Mouse (Mus musculus): ENCODE measurements around the gene Insr.
"Not testable (repeated sequence)": the region's sequence is repeated elsewhere in the genome, so short reads cannot be mapped to it uniquely, and the experiment has no call there.

The Insr gene

GRCm38 (mm10) chr8:3232601-3233000, 46.8 kb downstream of the Insr start:
- DNase-seq (ENCODE audit: inconsistent ontology term): no peak

- no peak for DNase-seq (ENCODE audit: inconsistent ontology term)
Measured at GRCm38 (mm10) chr8:3230118-3231060, 49.0 kb downstream of the Insr start.

- DNase-seq (ENCODE audit: inconsistent ontology term): no peak
Measured at GRCm38 (mm10) chr8:3227423-3227822, 52.0 kb downstream of the Insr start.

DNA sequence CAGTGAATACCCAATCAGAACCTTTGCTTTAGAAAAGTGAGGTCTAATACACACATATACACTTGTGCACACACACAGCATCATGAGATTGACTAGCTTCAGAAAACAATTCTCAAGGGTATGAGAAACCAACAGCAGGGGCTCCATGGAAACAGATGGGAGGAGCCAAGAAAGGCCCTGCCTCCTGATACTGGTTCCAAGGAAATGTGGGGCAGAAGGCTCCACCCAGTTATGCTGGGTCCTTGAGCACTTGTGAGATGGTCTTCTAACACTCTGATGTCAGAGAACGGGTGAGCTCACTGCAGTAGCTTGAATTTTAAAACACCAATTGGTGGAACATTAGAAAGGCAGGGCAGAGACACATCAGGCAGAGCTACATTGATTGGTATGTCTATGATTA, 53.7 kb downstream of the Insr start:
- no peak for DNase-seq (ENCODE audit: inconsistent ontology term)

DNA sequence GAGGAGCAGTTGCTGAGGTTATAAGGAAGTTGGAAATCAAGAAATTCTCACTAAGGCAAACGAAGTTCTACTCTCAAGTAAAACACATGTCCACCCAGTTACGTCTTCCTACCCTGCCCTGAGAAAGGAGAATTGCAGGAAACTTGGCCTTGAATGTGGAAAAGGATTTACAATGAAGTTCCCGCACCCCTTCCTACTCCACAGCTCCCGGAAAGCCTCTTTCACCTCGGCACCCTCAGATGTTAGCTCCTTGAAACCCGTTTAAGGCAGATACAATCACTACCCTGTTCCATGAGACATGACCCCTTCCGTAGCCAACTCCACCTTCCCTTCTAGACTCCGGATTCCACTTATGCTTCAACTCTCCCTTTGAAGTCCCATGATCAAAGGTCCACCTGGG, 54.2 kb downstream of the Insr start:
- no peak for DNase-seq (ENCODE audit: inconsistent ontology term)

- DNase-seq (ENCODE audit: inconsistent ontology term): no peak
Measured at GRCm38 (mm10) chr8:3222636-3222965, 56.8 kb downstream of the Insr start.

- DNase-seq (ENCODE audit: inconsistent ontology term): peak; percentile 36
Measured at GRCm38 (mm10) chr8:3221960-3222635, 57.3 kb downstream of the Insr start.

DNA sequence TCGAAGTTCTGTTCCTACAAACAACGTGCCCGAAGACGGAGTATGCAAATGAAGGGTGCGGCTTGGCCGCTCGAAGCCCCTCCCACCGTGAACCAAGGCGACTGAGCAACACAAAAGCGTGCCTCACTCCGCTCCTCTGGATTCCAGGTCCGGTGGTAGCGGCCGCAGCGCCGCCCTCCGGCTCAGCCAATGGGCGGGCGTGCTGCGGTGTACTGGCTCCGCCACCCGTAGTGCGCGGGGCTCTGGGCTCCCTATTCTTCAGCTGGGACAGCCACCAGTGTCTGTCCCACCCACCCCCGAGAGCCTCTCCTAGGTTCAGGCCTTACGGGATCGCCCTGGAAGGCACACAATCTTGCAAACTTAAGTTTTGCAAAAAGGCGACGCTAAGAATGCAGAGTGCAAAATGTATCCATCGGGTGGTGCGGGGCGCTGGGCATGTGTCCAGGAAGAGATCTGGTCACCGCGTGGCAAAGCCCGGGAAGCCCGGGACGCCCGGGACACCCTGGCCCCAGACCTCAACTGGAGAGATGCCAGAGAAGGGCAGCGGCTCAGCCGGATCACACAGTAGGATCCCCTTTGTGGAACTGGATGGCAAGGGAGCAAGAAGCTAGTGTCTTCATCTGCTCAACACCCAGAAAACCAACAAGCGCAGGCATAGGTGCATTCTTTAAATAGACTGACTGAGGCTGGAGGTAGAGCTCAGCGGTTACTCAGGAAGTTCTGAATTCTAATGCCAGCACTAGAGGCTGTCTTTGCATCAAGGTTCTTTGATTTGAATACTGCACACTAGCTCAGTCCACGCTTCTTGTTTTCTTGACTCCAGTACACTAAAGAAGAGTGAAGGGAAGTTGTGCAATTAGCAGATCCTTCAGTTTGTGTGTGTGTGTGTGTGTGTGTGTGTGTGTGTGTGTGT, 58.1 kb downstream of the Insr start:
- DNase-seq (ENCODE audit: inconsistent ontology term): peak; percentile 95

- DNase-seq (ENCODE audit: inconsistent ontology term): no peak
Measured at GRCm38 (mm10) chr8:3220502-3220901, 58.9 kb downstream of the Insr start.

DNA sequence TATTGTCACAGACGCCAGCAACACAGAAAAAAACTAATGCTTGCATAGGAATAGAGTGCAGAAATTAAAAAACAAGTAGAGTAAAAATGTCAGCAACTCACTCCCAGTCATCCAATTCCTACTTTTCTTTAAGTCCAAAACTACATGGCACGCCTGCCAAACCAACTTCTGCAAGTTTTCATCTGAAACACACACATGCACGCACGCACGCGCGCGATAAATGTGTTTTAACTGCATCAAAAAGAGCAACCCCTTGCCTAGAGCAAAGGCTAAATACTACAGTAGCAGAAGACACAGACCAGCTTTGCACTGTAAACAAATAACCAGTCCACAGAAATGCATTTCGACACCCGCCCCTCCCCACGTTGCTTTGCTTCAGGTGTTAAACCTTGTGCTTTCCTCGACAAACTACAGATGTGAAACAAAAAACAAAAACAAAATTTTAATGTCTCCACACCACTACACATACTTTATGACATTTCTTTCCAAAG, 59.5 kb downstream of the Insr start:
- no peak for DNase-seq (ENCODE audit: inconsistent ontology term)

DNA sequence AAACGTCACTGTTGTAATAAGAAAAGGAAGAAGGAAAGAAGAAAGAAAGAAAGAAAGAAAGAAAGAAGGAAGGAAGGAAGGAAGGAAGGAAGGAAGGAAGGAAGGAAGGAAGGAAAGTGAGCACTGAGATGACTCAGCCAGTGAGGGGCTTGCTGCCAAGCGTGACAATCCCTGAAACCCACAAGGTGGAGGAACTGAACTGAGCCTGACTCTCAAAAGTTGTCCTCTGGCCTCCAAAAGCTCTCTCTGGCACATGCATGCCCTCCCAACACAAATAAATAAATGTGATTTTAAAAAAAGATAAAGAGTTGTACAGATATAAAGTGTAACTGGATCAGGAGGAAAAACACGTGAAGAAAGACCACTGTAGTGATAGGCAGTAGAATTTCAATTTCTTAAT, 60.2 kb downstream of the Insr start:
- no peak for DNase-seq (ENCODE audit: inconsistent ontology term)

DNA sequence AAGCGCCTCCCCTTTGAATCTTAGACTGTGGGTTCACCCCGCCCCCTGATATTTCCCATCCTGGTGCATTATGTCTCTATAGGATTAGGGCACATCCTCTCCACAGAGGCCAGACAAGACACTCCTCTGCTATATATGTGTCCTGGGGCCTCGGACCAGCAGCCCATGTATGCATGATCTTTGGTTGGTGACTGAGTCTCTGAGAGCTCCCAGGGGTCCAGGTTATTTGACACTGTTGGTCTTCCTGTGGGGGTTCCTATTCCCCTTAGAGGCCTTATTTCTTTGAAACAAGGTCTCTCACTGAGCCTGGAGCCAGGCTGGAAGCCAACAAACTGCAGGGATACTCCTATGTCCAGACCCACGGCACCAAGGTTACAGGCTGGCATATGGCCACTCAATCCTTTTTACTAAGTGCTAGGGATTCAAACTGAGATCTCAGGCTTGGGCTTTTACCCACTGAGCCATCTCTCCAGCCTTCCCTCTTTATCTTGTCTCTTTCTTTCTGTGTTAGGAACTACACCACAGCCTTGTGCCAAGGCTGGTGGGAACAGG, 62.8 kb downstream of the Insr start:
- DNase-seq (ENCODE audit: inconsistent ontology term): no peak

DNA sequence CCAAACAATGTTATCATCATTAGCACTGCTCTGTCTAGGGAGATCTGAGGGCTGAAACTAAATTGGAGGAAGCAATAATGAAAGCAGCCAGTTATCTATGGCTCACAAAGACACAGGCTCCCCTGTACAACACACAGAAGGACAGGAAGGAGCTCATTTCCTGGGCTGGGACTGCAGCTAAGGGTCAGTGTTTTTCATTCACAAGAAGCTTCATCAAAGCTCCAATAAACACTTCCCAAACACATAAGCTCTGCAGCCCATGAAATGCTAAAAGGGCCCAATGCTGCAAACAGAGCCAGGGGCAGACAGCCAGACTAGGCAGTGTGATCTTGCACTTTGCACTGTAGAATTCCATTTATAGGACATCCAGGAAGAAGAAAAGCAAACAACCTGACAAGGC, 63.9 kb downstream of the Insr start:
- peak; percentile 43 for DNase-seq (ENCODE audit: inconsistent ontology term)

DNA sequence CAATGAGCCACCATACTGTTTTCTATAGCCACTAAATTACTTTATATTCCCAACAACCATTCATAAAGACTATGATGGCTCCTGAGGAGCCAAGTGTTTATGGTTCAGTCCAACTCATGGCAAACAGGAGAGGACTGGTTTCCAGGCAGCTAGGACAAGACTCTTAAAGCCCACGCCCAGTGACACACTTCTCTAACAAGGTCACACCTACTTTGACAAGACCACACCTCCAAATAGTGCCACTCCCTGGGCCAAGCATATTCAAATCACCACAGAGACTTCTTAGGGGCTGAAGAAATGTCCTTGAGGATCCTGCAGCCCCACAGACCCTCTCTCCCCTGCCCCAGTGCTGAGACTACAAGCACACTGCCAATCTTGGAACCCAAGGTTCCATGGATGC, 64.8 kb downstream of the Insr start:
- DNase-seq (ENCODE audit: inconsistent ontology term): no peak

DNA sequence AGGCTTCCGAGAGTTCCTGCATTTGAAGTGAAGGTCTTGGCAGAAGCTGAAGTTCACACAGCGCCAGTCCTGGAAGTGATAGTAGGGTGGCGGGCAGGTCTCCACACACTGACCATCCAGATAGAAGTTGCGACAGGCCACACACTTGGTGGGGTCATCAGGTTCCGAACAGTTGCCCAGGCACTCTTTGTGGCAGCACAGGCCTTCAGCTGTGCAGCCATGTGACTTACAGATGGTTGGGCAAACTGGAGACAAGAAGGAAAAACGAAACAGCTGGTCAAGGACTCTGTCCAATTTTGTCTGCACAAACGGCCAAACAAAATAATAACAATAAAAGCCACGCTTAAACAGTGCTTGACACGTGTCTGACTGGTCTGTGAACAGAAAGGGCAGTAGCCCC, 68.0 kb downstream of the Insr start:
- peak; percentile 50 for DNase-seq (ENCODE audit: inconsistent ontology term)

DNA sequence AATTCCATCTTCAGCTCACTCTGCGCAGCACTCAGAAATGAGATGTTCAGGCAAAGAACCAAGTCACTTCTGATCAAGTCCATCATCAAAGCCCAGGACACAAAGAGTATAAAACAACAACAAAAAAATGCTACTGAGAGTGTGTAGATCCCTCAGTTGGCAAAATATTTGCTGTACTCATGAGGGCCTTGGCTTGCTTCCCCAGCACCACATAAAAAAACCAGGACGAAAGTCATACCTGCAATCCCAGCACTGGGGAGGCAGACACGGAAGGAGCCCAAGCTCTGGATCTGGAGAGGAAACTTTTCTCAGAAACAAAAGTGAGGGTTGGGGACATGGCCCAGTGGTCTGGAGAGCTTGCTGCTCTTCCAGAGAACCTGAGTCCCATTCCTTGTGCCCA, 69.5 kb downstream of the Insr start:
- no peak for DNase-seq (ENCODE audit: inconsistent ontology term)

DNA sequence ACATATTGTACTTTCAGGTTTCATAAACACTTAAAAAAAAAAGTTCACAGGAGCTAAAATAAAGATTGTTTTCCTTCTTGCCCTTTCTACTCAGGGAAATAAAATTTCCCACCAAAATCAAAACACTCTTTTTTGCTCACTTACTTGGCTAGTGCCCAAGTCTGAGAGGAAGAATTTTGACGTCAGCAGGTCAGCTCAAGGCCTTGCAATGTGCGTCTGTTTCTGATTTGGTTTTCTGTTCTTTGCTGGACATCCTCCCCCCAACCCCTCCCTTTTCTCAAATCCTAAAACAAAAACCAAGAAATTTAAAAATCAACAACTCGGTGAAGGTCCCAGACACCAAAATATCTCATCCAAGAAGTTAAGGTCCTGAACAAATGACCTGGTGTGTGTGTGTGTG, 70.1 kb downstream of the Insr start:
- DNase-seq (ENCODE audit: inconsistent ontology term): peak; percentile 69

- no peak for DNase-seq (ENCODE audit: inconsistent ontology term)
Measured at GRCm38 (mm10) chr8:3208729-3209128, 70.7 kb downstream of the Insr start.

- no peak for DNase-seq (ENCODE audit: inconsistent ontology term)
Measured at GRCm38 (mm10) chr8:3204758-3205443, 74.5 kb downstream of the Insr start.

- DNase-seq (ENCODE audit: inconsistent ontology term): no peak
Measured at GRCm38 (mm10) chr8:3202792-3203191, 76.6 kb downstream of the Insr start.

- not testable (repeated sequence) for DNase-seq (ENCODE audit: inconsistent ontology term)
Measured at GRCm38 (mm10) chr8:3194297-3194696, 85.1 kb downstream of the Insr start.

Data from Muller cell, postnatal 12 days (primary cell).